Mouse (Mus musculus): ENCODE measurements around the gene Rassf1. TPM values are rescaled to one million over a fixed set of nuclear protein-coding genes. Genes with fewer than 3 reads are reported as not detected.

Rassf1 gene
- 10 to 100 TPM; 74.8 to 81.7 TPM for polyA plus RNA-seq (2017; shearing (Covaris generic))

GRCm38 (mm10) chr9:107551117-107551889 is at the start of gene Rassf1:
Gene Rassf1, plus strand, starts transcription at chr9:107551555.
- ATAC-seq: peak; percentile 67

GRCm38 (mm10) chr9:107502131-107502846 is 49.1 kb upstream of the Rassf1 start:
- ATAC-seq: no peak

GRCm38 (mm10) chr9:107504662-107505537 is 46.5 kb upstream of the Rassf1 start:
- ATAC-seq: no peak

- ATAC-seq: no peak
Observed at GRCm38 (mm10) chr9:107508266-107508665, 43.1 kb upstream of the Rassf1 start.

- ATAC-seq: no peak
Observed at GRCm38 (mm10) chr9:107510384-107511100, 40.8 kb upstream of the Rassf1 start.

- no peak for ATAC-seq
Observed at GRCm38 (mm10) chr9:107511436-107511835, 39.9 kb upstream of the Rassf1 start.

- ATAC-seq: no peak
Observed at GRCm38 (mm10) chr9:107512326-107512725, 39.0 kb upstream of the Rassf1 start.

GRCm38 (mm10) chr9:107514303-107514955 is 36.9 kb upstream of the Rassf1 start:
- ATAC-seq: peak; percentile 57

GRCm38 (mm10) chr9:107520331-107520730 is 31.0 kb upstream of the Rassf1 start:
- no peak for ATAC-seq

GRCm38 (mm10) chr9:107521190-107521589 is 30.2 kb upstream of the Rassf1 start:
- peak; percentile 70 for ATAC-seq

GRCm38 (mm10) chr9:107521711-107522399 is 29.5 kb upstream of the Rassf1 start:
- ATAC-seq: peak; percentile 41

- ATAC-seq: no peak
Observed at GRCm38 (mm10) chr9:107522400-107522711, 29.0 kb upstream of the Rassf1 start.

- ATAC-seq: peak; percentile 77
Observed at GRCm38 (mm10) chr9:107526198-107527026, 24.9 kb upstream of the Rassf1 start.

- peak; percentile 96 for ATAC-seq
Observed at GRCm38 (mm10) chr9:107533791-107534407, 17.5 kb upstream of the Rassf1 start, which contains the start of gene Tmem115. Gene Tmem115, plus strand, starts transcription at chr9:107533945.

GRCm38 (mm10) chr9:107534408-107535202 is 16.8 kb upstream of the Rassf1 start:
- ATAC-seq: no peak

GRCm38 (mm10) chr9:107538231-107538630 is 13.1 kb upstream of the Rassf1 start:
- ATAC-seq: no peak

GRCm38 (mm10) chr9:107538711-107539110 is 12.6 kb upstream of the Rassf1 start:
- ATAC-seq: no peak

- no peak for ATAC-seq
Observed at GRCm38 (mm10) chr9:107539940-107540339, 11.4 kb upstream of the Rassf1 start.

GRCm38 (mm10) chr9:107540420-107540819 is 10.9 kb upstream of the Rassf1 start:
- no peak for ATAC-seq

All from activated CD4-positive, CD25-positive, alpha-beta regulatory T cell, adult 4 months (primary cell).